Mouse (Mus musculus): ENCODE data around the gene Zfyve1. TPM values are rescaled to one million over a fixed set of nuclear protein-coding genes. Genes with fewer than 3 reads are reported as not detected.
"Not testable (repeated sequence)": the region's sequence is repeated elsewhere in the genome, so short reads cannot be mapped to it uniquely, and the experiment has no call there.

Zfyve1 gene
- polyA plus RNA-seq, 1 experiment from 2014 or later, result 23.6 TPM

- Histone ChIP-seq H3K36me3 (ENCODE audit: control insufficient read depth, insufficient read depth, low read length) (no peaks in the 10 kb centered on the region), H3K4me1 (ENCODE audit: control insufficient read depth, insufficient read depth, low read length) (no peaks in the 10 kb centered on the region), H3K27ac (ENCODE audit: low read depth, low read length) (no peak overlapping the region), H3K4me3 (ENCODE audit: low read depth, low read length) (no peak overlapping the region), H3K27me3 (ENCODE audit: control insufficient read depth, insufficient read depth, low read length) (no peaks in the 10 kb centered on the region), H3K9ac (replicated peaks; ENCODE audit: low read depth, low read length) (no peak overlapping the region), H3K4me2 (ENCODE audit: low read depth, low read length) (no peak overlapping the region), H3K9me3 (ENCODE audit: control insufficient read depth, low read length) (no peaks in the 10 kb centered on the region)
- WGBS, result 83% methylated on average over 6 of the region's 6 CpGs
- ATAC-seq (ENCODE audit: low read depth), result no peak
Observed at GRCm38 (mm10) chr12:83622031-83622755, 25.2 kb upstream of the Zfyve1 start.

GRCm38 (mm10) chr12:83620694-83621093, 23.7 kb upstream of the Zfyve1 start:
- H3K4me2 ChIP-seq (ENCODE audit: low read depth, low read length); ATAC-seq (ENCODE audit: low read depth); H3K36me3 ChIP-seq (ENCODE audit: control insufficient read depth, insufficient read depth, low read length); H3K27me3 ChIP-seq (ENCODE audit: control insufficient read depth, insufficient read depth, low read length); H3K27ac ChIP-seq (ENCODE audit: low read depth, low read length); H3K9ac ChIP-seq (replicated peaks; ENCODE audit: low read depth, low read length); H3K4me1 ChIP-seq (ENCODE audit: control insufficient read depth, insufficient read depth, low read length); H3K9me3 ChIP-seq (ENCODE audit: control insufficient read depth, low read length); H3K4me3 ChIP-seq (ENCODE audit: low read depth, low read length): not testable (repeated sequence)
- 68% methylated on average over 23 of the region's 23 CpGs for WGBS

DNA sequence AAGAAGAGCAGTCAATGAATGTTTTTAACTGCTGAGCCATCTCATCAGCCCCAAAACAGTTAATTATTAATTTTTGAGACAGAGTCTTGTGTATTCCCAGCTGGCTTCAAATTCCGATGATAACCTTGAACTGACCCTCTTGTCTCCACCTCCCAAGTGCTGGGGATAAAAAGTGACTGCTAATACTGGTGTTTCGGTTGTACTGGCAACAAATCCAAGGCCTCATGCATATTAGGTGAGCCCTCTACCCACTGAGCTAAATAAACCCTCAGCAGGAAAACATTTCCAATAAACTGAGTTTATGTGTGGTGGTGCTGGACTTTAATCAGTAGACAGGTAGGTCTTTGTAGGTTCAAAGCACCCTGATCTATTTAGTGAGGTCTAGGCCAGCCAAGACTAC, 22.0 kb upstream of the Zfyve1 start:
- Histone ChIP-seq H3K27ac (ENCODE audit: low read depth, low read length) (no peak overlapping the region), H3K4me1 (ENCODE audit: control insufficient read depth, insufficient read depth, low read length) (no peaks in the 10 kb centered on the region), H3K27me3 (ENCODE audit: control insufficient read depth, insufficient read depth, low read length) (no peaks in the 10 kb centered on the region), H3K4me3 (ENCODE audit: low read depth, low read length) (no peak overlapping the region), H3K36me3 (ENCODE audit: control insufficient read depth, insufficient read depth, low read length) (no peaks in the 10 kb centered on the region), H3K9ac (replicated peaks; ENCODE audit: low read depth, low read length) (no peak overlapping the region), H3K9me3 (ENCODE audit: control insufficient read depth, low read length) (no peaks in the 10 kb centered on the region), H3K4me2 (ENCODE audit: low read depth, low read length) (no peak overlapping the region)
- ATAC-seq (ENCODE audit: low read depth), result no peak
- WGBS, result 79% methylated on average over 2 of the region's 2 CpGs

- Histone ChIP-seq H3K4me3 (ENCODE audit: low read depth, low read length) (no peak overlapping the region), H3K4me2 (ENCODE audit: low read depth, low read length) (no peak overlapping the region), H3K36me3 (ENCODE audit: control insufficient read depth, insufficient read depth, low read length) (no peaks in the 10 kb centered on the region), H3K9me3 (ENCODE audit: control insufficient read depth, low read length) (no peaks in the 10 kb centered on the region), H3K27me3 (ENCODE audit: control insufficient read depth, insufficient read depth, low read length) (no peaks in the 10 kb centered on the region), H3K4me1 (ENCODE audit: control insufficient read depth, insufficient read depth, low read length) (no peaks in the 10 kb centered on the region), H3K27ac (ENCODE audit: low read depth, low read length) (no peak overlapping the region), H3K9ac (replicated peaks; ENCODE audit: low read depth, low read length) (no peak overlapping the region)
- no peak for ATAC-seq (ENCODE audit: low read depth)
- 94% methylated on average over 5 of the region's 5 CpGs for WGBS
Observed at GRCm38 (mm10) chr12:83617261-83617660, 20.2 kb upstream of the Zfyve1 start.

DNA sequence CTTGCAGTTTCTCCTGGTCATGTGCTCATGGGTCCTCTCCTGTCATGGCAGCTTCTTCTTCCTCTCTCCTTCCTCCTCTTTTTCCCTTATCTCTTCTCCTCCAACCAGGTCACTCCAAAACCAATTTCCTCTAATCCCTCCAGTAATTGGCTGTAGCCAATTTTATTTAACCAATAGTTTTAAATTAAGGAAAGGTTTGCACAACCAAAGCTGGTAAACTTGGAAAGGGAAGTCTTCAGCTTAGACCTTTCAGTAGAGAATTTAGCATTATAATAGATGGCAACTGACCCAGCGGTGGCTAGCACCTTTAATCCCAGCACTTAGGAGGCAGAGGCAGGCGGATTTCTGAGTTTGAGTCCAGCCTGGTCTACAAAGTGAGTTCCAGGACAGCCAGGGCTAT, 9.4 kb upstream of the Zfyve1 start:
- H3K4me1 ChIP-seq (ENCODE audit: control insufficient read depth, insufficient read depth, low read length); H3K36me3 ChIP-seq (ENCODE audit: control insufficient read depth, insufficient read depth, low read length); H3K27ac ChIP-seq (ENCODE audit: low read depth, low read length); H3K27me3 ChIP-seq (ENCODE audit: control insufficient read depth, insufficient read depth, low read length); H3K9me3 ChIP-seq (ENCODE audit: control insufficient read depth, low read length); H3K4me3 ChIP-seq (ENCODE audit: low read depth, low read length); H3K9ac ChIP-seq (replicated peaks; ENCODE audit: low read depth, low read length); H3K4me2 ChIP-seq (ENCODE audit: low read depth, low read length); ATAC-seq (ENCODE audit: low read depth): not testable (repeated sequence)
- WGBS, result 92% methylated on average over 2 of the region's 2 CpGs

- Histone ChIP-seq H3K9ac (replicated peaks; ENCODE audit: low read depth, low read length) (no peak overlapping the region), H3K9me3 (ENCODE audit: control insufficient read depth, low read length) (no peaks in the 10 kb centered on the region), H3K36me3 (ENCODE audit: control insufficient read depth, insufficient read depth, low read length) (no peaks in the 10 kb centered on the region), H3K4me3 (ENCODE audit: low read depth, low read length) (no peak overlapping the region), H3K4me2 (ENCODE audit: low read depth, low read length) (no peak overlapping the region), H3K4me1 (ENCODE audit: control insufficient read depth, insufficient read depth, low read length) (no peaks in the 10 kb centered on the region), H3K27ac (ENCODE audit: low read depth, low read length) (no peak overlapping the region), H3K27me3 (ENCODE audit: control insufficient read depth, insufficient read depth, low read length) (no peaks in the 10 kb centered on the region)
- WGBS, result 86% methylated on average over 5 of the region's 5 CpGs
- no peak for ATAC-seq (ENCODE audit: low read depth)
Observed at GRCm38 (mm10) chr12:83602285-83602684, 5.3 kb upstream of the Zfyve1 start.

DNA sequence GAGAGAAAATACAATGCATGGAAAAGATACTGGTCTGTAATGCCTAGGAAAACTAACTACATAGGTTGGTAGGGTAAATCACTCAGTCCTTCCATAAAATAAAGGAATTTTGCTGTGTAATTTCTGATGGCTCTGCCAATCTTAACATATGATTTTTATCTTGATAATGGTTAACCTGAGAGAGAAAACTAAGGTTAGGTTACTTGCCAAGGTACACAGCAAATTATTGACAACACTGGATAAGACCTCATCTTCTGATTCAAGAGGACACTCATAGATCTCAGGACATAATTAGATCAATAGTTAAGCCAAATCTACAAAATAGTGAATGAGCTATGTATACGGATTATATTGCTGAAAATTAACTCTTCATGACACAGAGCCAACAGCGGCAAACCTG, 859 bp upstream of the Zfyve1 start:
- WGBS, result 86% methylated on average over 2 of the region's 2 CpGs
- Histone ChIP-seq H3K4me3 (ENCODE audit: low read depth, low read length) (no peak overlapping the region), H3K9ac (replicated peaks; ENCODE audit: low read depth, low read length) (no peak overlapping the region), H3K4me1 (ENCODE audit: control insufficient read depth, insufficient read depth, low read length) (peaks cover 19% of the 10 kb centered on the region), H3K27me3 (ENCODE audit: control insufficient read depth, insufficient read depth, low read length) (no peaks in the 10 kb centered on the region), H3K36me3 (ENCODE audit: control insufficient read depth, insufficient read depth, low read length) (peaks cover 15% of the 10 kb centered on the region; the same call in 1 of the 2 replicates), H3K4me2 (ENCODE audit: low read depth, low read length) (no peak overlapping the region), H3K27ac (ENCODE audit: low read depth, low read length) (no peak overlapping the region), H3K9me3 (ENCODE audit: control insufficient read depth, low read length) (no peaks in the 10 kb centered on the region)
- no peak for ATAC-seq (ENCODE audit: low read depth)

DNA sequence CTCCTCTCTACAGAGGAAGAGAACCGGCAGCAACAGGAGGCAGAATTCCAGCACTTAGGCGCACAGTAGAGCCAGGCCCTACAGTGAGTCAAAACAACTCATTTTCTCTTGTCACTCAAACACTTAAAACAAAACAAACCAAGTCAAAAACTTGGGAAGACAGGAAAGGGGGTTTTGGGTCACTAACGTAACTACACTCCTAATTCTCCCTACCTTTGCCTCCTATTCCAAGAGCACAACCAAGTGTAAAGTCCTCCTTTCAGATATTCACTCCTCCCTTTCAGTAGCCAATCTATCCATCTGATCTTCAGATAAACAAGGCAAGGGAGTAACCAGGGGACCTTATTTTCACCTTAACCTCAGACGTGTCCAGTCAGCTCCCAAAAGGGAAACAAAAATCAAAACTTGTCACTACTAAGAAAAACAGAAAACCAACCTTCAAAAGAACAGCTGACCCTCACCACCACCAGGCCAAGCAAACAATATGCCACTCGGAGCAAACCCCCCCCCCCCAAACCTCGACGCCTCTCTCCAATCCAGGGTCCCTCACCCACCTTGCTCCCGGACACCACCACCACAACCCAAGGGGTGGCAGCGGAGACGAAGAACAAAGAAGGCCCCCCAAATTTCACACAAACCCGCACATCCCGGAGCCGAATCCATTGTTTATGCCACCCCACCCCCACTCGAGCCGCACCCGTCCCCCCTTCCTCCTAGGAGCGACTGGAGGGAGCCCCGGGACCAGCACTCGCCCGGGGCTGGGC, 649 bp downstream of the Zfyve1 start:
- WGBS, result 5% methylated on average over 20 of the region's 20 CpGs
- H3K36me3 ChIP-seq (ENCODE audit: control insufficient read depth, insufficient read depth, low read length), result peaks cover 24% of the 10 kb centered on the region
- H3K27ac ChIP-seq (ENCODE audit: low read depth, low read length), result peak overlapping the region; percentile 92
- H3K4me3 ChIP-seq (ENCODE audit: low read depth, low read length), result peak overlapping the region; percentile 93
- peak overlapping the region; percentile 96 for H3K9ac ChIP-seq (replicated peaks; ENCODE audit: low read depth, low read length)
- H3K4me1 ChIP-seq (ENCODE audit: control insufficient read depth, insufficient read depth, low read length), result peaks cover 19% of the 10 kb centered on the region
- ATAC-seq (ENCODE audit: low read depth), result no peak; the same call in none of the 2 replicates
- H3K4me2 ChIP-seq (ENCODE audit: low read depth, low read length), result peak overlapping the region; percentile 82
- no peaks in the 10 kb centered on the region for H3K27me3 ChIP-seq (ENCODE audit: control insufficient read depth, insufficient read depth, low read length)
- H3K9me3 ChIP-seq (ENCODE audit: control insufficient read depth, low read length), result no peaks in the 10 kb centered on the region

- H3K9ac ChIP-seq (replicated peaks; ENCODE audit: low read depth, low read length), result no peak overlapping the region
- ATAC-seq (ENCODE audit: low read depth), result no peak
- H3K4me3 ChIP-seq (ENCODE audit: low read depth, low read length), result no peak overlapping the region
- no peak overlapping the region for H3K4me2 ChIP-seq (ENCODE audit: low read depth, low read length)
- H3K27me3 ChIP-seq (ENCODE audit: control insufficient read depth, insufficient read depth, low read length), result no peaks in the 10 kb centered on the region
- H3K4me1 ChIP-seq (ENCODE audit: control insufficient read depth, insufficient read depth, low read length), result peaks cover 19% of the 10 kb centered on the region
- H3K36me3 ChIP-seq (ENCODE audit: control insufficient read depth, insufficient read depth, low read length), result peaks cover 34% of the 10 kb centered on the region
- H3K27ac ChIP-seq (ENCODE audit: low read depth, low read length), result no peak overlapping the region
- WGBS, result 94% methylated on average over 9 of the region's 9 CpGs
- no peaks in the 10 kb centered on the region for H3K9me3 ChIP-seq (ENCODE audit: control insufficient read depth, low read length)
Observed at GRCm38 (mm10) chr12:83594454-83595040, 2.5 kb downstream of the Zfyve1 start.

Measured in neural tube, embryonic 14.5 days (tissue).